In genomic region chr9:62137259-62137658, GRCm38 (mm10) we compare ENCODE assay signal across 9 mouse cellular contexts. TPM values are rescaled to one million over a fixed set of nuclear protein-coding genes. Genes with fewer than 3 reads are reported as not detected.
DNase-seq lines count a peak whose midpoint lies in the region; ATAC-seq and TF ChIP-seq lines count a peak whose summit lies in the region.
"Had no signal": no experiment of that assay in that cellular context is flagged by ENCODE, and none has a peak within 500 bp of the region (broad histone marks: within the 10 kb centered on the region; RNA-seq: fewer than 3 reads in every experiment).

No protein-coding gene starts in this region.

- 0 out of 2 replicates have a peak, but pooled peaks have one; percentile 28 for ATAC-seq in intestine, postnatal 0 days
- peak; percentile 26; the same call in 1 of the 2 replicates for ATAC-seq in lung, embryonic 16.5 days (ENCODE audit: low read depth)

- DNase-seq in gastrocnemius, adult 2 months = peak; percentile 58
- DNase-seq in gastrocnemius, postnatal 10 days = no peak
- DNase-seq in fat pad, adult 2 months (ENCODE audit: extremely low read depth, low read depth, low spot score) = peak; percentile 78
- DNase-seq in right cerebral cortex, postnatal 4 days = peak; percentile 20
- DNase-seq in cerebellum, adult 11 months = no peak

- H3K4me1 ChIP-seq in intestine, postnatal 0 days (replicated peaks; ENCODE audit: control insufficient read depth, insufficient read depth, low read length) = no peaks in the 10 kb centered on the region
- H3K4me1 ChIP-seq in lung, embryonic 16.5 days (replicated peaks; ENCODE audit: control insufficient read depth, insufficient read depth, low read length) = 0 out of 2 replicates have a peak, but pooled peaks cover 2% of the 10 kb centered on the region

- no peaks in the 10 kb centered on the region for H3K9me3 ChIP-seq in intestine, postnatal 0 days (ENCODE audit: control insufficient read depth)
- no peaks in the 10 kb centered on the region for H3K9me3 ChIP-seq in lung, embryonic 16.5 days (ENCODE audit: control insufficient read depth, low read length)
- H3K9me3 ChIP-seq: G1E had no signal

- no peaks in the 10 kb centered on the region for H3K79me2 ChIP-seq in C2C12 (ENCODE audit: control insufficient read depth, insufficient read depth)

- no peak overlapping the region for H3K9ac ChIP-seq in intestine, postnatal 0 days (ENCODE audit: low read depth, low read length)
- H3K9ac ChIP-seq in lung, embryonic 16.5 days (ENCODE audit: low read length) = no peak overlapping the region

- no peak overlapping the region for H3K4me2 ChIP-seq in intestine, postnatal 0 days (replicated peaks; ENCODE audit: low read depth)
- no peak overlapping the region for H3K4me2 ChIP-seq in lung, embryonic 16.5 days (ENCODE audit: low read depth, low read length)

- H3K79me3 ChIP-seq in C2C12 (ENCODE audit: low read depth) = no peaks in the 10 kb centered on the region

- no peak overlapping the region for H3K4me3 ChIP-seq in gastrocnemius, adult 2 months
- H3K4me3 ChIP-seq in C2C12 (ENCODE audit: insufficient read depth, poor library complexity, severe bottlenecking) = no peak overlapping the region
- H3K4me3 ChIP-seq in intestine, postnatal 0 days (ENCODE audit: low read depth, low read length) = no peak overlapping the region
- H3K4me3 ChIP-seq in lung, embryonic 16.5 days (ENCODE audit: low read length) = no peak overlapping the region

- WGBS in intestine, postnatal 0 days = 42% methylated on average over 8 of the region's 8 CpGs
- WGBS in lung, embryonic 16.5 days = 31% methylated on average over 8 of the region's 8 CpGs

- peak overlapping the region; percentile 6 for H3K27ac ChIP-seq in gastrocnemius, adult 2 months
- H3K27ac ChIP-seq in intestine, postnatal 0 days (ENCODE audit: low read depth, low read length) = no peak overlapping the region
- H3K27ac ChIP-seq in lung, embryonic 16.5 days (ENCODE audit: low read length) = no peak overlapping the region

- H3K36me3 ChIP-seq in C2C12 (ENCODE audit: control insufficient read depth, insufficient read depth) = no peaks in the 10 kb centered on the region
- no peaks in the 10 kb centered on the region for H3K36me3 ChIP-seq in intestine, postnatal 0 days (ENCODE audit: control insufficient read depth, insufficient read depth)
- no peaks in the 10 kb centered on the region for H3K36me3 ChIP-seq in lung, embryonic 16.5 days (ENCODE audit: control insufficient read depth, insufficient read depth, low read length)
- H3K36me3 ChIP-seq: G1E had no signal

- no peak for TF ChIP-seq CTCF in gastrocnemius, adult 2 months (IDR thresholded peaks at IDR 0.05)
- TF ChIP-seq CTCF in C2C12 (IDR thresholded peaks at IDR 0.05; ENCODE audit: control insufficient read depth, insufficient read depth, insufficient read length) = no peak
- no peak for TF ChIP-seq CTCF in intestine, postnatal 0 days (IDR thresholded peaks at IDR 0.05; ENCODE audit: low read depth)

- no peaks in the 10 kb centered on the region for H3K27me3 ChIP-seq in C2C12 (ENCODE audit: control insufficient read depth, insufficient read depth, insufficient read length)
- no peaks in the 10 kb centered on the region for H3K27me3 ChIP-seq in intestine, postnatal 0 days (replicated peaks; ENCODE audit: control insufficient read depth, insufficient read depth, low read length)
- no peaks in the 10 kb centered on the region for H3K27me3 ChIP-seq in lung, embryonic 16.5 days (ENCODE audit: control insufficient read depth, insufficient read depth, low read depth, low read length)

- intact Hi-C loops in gastrocnemius, adult 2 months (cut with DNase I) = no loop called here

- no peak overlapping the region for H3ac ChIP-seq in C2C12 (ENCODE audit: control insufficient read depth, insufficient read length, low read depth)

TF ChIP-seq in C2C12, 6 proteins besides CTCF, POLR2A, EP300 and RAD21:
- TF ChIP-seq MYOD1 (IDR thresholded peaks at IDR 0.05; ENCODE audit: control insufficient read depth, insufficient read length, low read depth) (no peak), MAX (IDR thresholded peaks at IDR 0.05) (no peak), USF1 (IDR thresholded peaks at IDR 0.05; ENCODE audit: low read depth) (no peak), FOSL1 (IDR thresholded peaks at IDR 0.05; ENCODE audit: insufficient read depth, low read length, poor library complexity, severe bottlenecking) (no peak), CEBPB (IDR thresholded peaks at IDR 0.05; ENCODE audit: low read depth) (peak; percentile 52)

RNA-seq across cellular contexts. Expression of gene Glce, which starts 14.8 kb away (rescaled TPM):
- total RNA-seq in gastrocnemius, adult 2 months (2021) = 1 to 10 TPM; 6.1 to 8.9 TPM
- 10 to 100 TPM; 15.3 to 18.3 TPM for total RNA-seq in gastrocnemius, postnatal 10 days (2021)
- polyA plus RNA-seq in C2C12 (2012; fragmentation: generic; extraction: Trizol) = 10.1 TPM
- polyA plus RNA-seq in intestine, postnatal 0 days (2015; fragmentation: Nextera tagmentation; extraction: Ambion mirVana) = 8.1 and 10.9 TPM in 2 replicates
- 20.7 TPM in 2 replicates for polyA plus RNA-seq in lung, embryonic 16.5 days (2015; fragmentation: Nextera tagmentation; extraction: Ambion mirVana)

Comparison
In these comparisons a context has a peak if more than half of its experiments do, and no peak if none do; other contexts are left out.
1. DNase-seq: peak in gastrocnemius, adult 2 months (single experiment), fat pad, adult 2 months (single experiment) and right cerebral cortex, postnatal 4 days (single experiment); none in gastrocnemius, postnatal 10 days (single experiment) and cerebellum, adult 11 months (single experiment).